Mouse (Mus musculus) adrenal gland, adult 2 months (tissue): Measurements from ENCODE around the gene Faim. TPM values are rescaled to one million over a fixed set of nuclear protein-coding genes. Genes with fewer than 3 reads are reported as not detected.
A peak's percentile ranks its signal among the peaks of the same experiment; 100 is the strongest.

Experiments
- DNase-seq: peaks from one replicate; pipeline ENCODE4 v3.0.0; 2021
- polyA plus RNA-seq: library from polyadenylated mRNA; depleted of rRNA; stranded (reverse); fragments of >200 nt; gene quantifications from 2 replicates; pipeline ENCODE4 v1.2.3, GENCODE M21; 2012
- total RNA-seq, 2 experiments: library from RNA; stranded (reverse); gene quantifications; 2 replicates each; pipeline ENCODE4 v1.2.3; 2021

Faim gene
- total and polyA plus RNA-seq, 3 experiments: 0.83 to 22.0 (median 20.6) TPM

GRCm38 (mm10) chr9:98973561-98973960 lies 12.6 kb upstream of the Faim start:
- DNase-seq: no peak

- no peak for DNase-seq
These were observed 11.3 kb upstream of the Faim start for GRCm38 (mm10) chr9:98974898-98975297.

- no peak for DNase-seq
These were observed 10.1 kb upstream of the Faim start for GRCm38 (mm10) chr9:98976081-98976480.

- no peak for DNase-seq
These were observed 9.7 kb upstream of the Faim start for GRCm38 (mm10) chr9:98976520-98976919.

- DNase-seq: peak; percentile 90
These were observed 6.4 kb upstream of the Faim start for GRCm38 (mm10) chr9:98979431-98980416.

GRCm38 (mm10) chr9:98986476-98987096 lies 413 bp downstream of the Faim start:
- DNase-seq: no peak

GRCm38 (mm10) chr9:98987131-98987530 lies 958 bp downstream of the Faim start:
- DNase-seq: no peak

- DNase-seq: no peak
These were observed 7.9 kb downstream of the Faim start for GRCm38 (mm10) chr9:98994103-98994502.

GRCm38 (mm10) chr9:98999881-99000339 lies 13.7 kb downstream of the Faim start:
- no peak for DNase-seq

GRCm38 (mm10) chr9:99001326-99001725 lies 15.2 kb downstream of the Faim start:
- no peak for DNase-seq

GRCm38 (mm10) chr9:99009069-99009897 lies 23.1 kb downstream of the Faim start:
- no peak for DNase-seq

- no peak for DNase-seq
These were observed 23.7 kb downstream of the Faim start for GRCm38 (mm10) chr9:99009898-99010199.

- DNase-seq: peak; percentile 37
These were observed 30.1 kb downstream of the Faim start for GRCm38 (mm10) chr9:99016301-99016700.

GRCm38 (mm10) chr9:99016759-99017158 lies 30.6 kb downstream of the Faim start:
- no peak for DNase-seq

- no peak for DNase-seq
These were observed 31.5 kb downstream of the Faim start for GRCm38 (mm10) chr9:99017679-99018078.

- no peak for DNase-seq
These were observed 35.0 kb downstream of the Faim start for GRCm38 (mm10) chr9:99021166-99021565.

- DNase-seq: no peak
These were observed 35.6 kb downstream of the Faim start for GRCm38 (mm10) chr9:99021751-99022150.

GRCm38 (mm10) chr9:99032031-99032430 lies 45.9 kb downstream of the Faim start:
- no peak for DNase-seq

GRCm38 (mm10) chr9:99034111-99034510 lies 47.9 kb downstream of the Faim start:
- no peak for DNase-seq

GRCm38 (mm10) chr9:99035575-99035974 lies 49.4 kb downstream of the Faim start, which contains the start of gene Gm1123:
Gene Gm1123 (minus strand): TSS chr9:99035715.
- no peak for DNase-seq

- DNase-seq: no peak
These were observed 55.8 kb downstream of the Faim start for GRCm38 (mm10) chr9:99041994-99042393.

- DNase-seq: no peak
These were observed 56.5 kb downstream of the Faim start for GRCm38 (mm10) chr9:99042641-99043040.
